Mouse (Mus musculus): ENCODE data around the gene Tsga10.

DNA sequence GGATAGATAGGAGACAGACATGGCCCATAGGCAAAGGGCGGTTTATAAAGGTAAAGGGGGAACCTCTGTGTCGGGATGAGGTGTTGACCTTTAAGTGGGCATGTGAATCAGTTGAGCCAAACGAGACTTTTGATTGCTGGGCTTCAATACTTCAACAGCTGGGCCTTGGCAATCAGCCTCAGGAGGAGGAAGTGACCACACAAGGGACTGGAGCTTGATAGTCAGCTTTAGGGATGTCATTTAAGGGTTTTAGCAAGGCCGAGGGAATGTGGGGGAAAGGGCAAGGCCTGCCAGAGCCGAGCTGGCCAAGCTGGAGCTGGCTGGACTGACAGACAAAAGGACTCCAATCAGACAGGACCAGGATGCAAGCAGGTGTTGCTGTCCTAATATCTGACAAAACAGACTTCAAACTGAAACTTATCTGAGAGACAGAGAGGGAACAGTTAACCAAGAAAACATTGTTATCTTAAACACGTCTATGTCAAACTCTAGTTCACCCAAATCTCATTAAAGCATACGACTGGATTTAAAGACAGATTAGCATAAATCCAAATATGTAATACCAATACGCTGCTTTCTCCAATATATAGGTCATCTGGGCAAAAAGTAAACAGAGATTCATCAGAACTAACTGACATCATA is 125.9 kb downstream of the Tsga10 start:
- TF ChIP-seq CTCF (IDR thresholded peaks at IDR 0.05; ENCODE audit: control insufficient read depth, insufficient read depth, insufficient read length) (no peak), CEBPB (IDR thresholded peaks at IDR 0.05; ENCODE audit: low read depth) (no peak), MYOG (IDR thresholded peaks at IDR 0.05; ENCODE audit: control insufficient read depth, extremely low read depth, insufficient read length) (no peak), MAX (IDR thresholded peaks at IDR 0.05) (no peak), USF1 (IDR thresholded peaks at IDR 0.05; ENCODE audit: low read depth) (no peak), MYOD1 (IDR thresholded peaks at IDR 0.05; ENCODE audit: control insufficient read depth, insufficient read length, low read depth) (no peak), FOSL1 (IDR thresholded peaks at IDR 0.05; ENCODE audit: insufficient read depth, low read length, poor library complexity, severe bottlenecking) (no peak)
